Mouse (Mus musculus) gastrocnemius, adult 18-20 months (tissue): ENCODE results near the gene Slc39a7. TPM values are rescaled to one million over a fixed set of nuclear protein-coding genes. Genes with fewer than 3 reads are reported as not detected.
A peak's percentile ranks its signal among the peaks of the same experiment; 100 is the strongest.

Source experiments
- DNase-seq: peaks from one replicate; pipeline ENCODE4 v3.0.0; 2021; ENCODE audit warnings: low spot score
- total RNA-seq, 2 experiments: library from RNA; stranded (reverse); gene quantifications; 2 replicates each; pipeline ENCODE4 v1.2.3; 2021

Gene Slc39a7
- total RNA-seq, 2 experiments from 2014 or later = 41.0 to 50.2 TPM

DNA sequence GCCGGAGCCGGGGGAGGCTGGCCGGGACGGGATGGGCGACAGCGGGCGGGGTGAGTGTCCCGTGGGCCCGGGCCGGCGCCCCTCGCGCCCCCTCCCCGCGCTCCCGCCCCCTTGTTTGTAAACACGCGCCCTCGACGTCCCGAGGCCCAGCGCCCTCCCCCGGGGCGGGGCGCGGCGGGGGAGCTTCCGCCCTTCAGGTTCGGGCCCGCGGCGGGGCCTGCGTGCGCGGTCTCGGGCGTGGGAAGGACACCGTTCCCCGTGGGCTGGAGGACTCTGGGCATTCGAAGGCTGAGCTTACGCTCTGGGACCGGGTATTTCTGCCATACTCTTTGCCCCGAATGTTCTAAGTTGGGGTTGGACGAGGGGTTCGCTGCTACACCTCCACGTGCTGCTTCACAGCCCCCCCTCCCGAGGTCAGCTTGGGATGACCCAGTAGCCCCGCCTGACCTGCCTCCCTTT is 721 bp upstream of the Slc39a7 start:
- DNase-seq = no peak

DNA sequence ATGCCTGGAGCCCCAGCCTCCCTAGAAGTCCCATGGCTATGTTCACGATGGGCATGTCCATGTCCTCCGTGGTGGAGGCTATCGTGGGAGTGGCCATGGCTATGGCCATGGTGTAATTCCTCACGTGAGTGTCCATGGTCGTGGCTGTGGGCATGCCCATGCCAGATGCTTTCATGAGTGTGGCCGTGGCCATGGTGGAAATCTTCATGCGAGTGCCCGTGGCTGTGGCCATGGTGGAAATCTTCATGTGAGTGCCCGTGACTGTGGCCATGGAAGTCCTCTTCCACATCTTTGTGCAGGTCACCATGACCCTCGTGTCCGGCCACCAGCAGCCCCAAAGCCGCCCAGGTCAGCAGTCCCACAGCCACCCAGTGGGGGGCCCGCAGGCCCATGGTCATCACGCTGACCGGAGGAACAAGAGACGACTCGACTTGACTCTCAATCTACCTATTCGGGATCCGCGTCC is 588 bp downstream of the Slc39a7 start:
- DNase-seq = no peak

DNA sequence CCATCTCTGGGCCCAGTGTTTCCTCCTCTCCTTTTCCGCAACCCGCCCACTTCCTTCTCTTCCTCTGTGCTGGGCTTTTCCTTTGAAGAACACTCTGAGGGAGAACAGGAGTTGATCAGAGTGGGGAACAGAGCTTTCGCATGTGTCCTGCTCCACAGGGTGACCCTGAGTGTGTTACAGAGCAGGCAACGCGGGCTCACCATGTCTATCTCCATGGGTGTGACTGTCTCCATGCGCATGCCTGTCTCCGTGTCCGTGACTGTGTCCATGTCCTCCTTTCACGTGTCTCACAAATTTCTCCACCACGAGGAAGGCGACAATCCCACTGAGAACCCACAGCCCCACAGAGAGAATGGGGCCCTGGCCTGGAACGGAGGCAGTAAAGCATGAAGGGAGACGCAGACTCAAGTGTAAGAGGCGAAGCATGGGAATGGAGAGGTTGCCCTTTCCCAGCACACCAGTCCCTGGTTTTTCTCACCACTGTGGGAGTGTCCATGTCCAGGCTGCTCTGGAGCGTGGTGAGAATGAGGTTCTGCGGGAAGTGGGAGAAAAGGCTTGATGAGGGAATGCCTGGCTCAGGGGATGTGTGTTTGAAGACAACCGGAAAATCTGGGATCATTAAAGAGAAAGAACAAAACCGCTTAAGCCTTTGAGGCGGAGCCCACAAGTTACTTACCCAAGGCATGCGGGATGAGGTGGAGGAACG is 1.4 kb downstream of the Slc39a7 start:
- DNase-seq = no peak

DNA sequence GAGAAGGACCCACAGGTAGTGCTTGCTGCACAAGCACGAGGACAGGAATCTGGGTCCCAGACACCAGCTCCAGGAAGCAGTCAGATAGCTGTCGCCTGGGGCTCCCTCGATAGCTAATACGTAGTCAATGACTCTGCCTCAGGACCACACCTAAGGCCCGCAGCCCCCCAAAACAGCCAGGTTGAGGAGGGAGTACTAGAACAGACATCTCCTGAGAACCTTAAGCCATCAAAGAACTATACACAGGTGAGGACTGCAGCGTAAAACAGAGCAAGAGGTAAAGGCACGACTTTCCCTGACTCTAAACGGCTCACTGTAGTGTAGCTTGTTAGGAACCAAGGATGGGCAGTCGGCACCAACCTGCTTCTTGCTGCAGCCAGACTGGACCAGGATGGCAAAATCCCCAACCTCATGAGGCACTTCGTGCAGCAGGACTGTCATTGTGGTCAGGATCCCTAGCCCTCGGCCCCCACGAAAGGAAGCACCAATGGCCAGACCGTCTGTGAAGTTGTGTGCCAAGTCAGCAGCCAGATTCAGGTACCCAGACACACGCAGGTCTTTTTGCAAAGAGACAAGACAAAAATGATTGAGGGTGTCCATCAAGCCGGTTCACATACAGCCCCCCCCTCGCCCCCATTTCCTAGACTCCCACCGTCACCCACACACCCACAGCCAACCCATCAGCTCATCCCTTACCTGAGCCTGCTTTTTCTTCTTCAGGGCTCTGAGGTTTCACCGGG is 2.2 kb downstream of the Slc39a7 start:
- DNase-seq = no peak

DNA sequence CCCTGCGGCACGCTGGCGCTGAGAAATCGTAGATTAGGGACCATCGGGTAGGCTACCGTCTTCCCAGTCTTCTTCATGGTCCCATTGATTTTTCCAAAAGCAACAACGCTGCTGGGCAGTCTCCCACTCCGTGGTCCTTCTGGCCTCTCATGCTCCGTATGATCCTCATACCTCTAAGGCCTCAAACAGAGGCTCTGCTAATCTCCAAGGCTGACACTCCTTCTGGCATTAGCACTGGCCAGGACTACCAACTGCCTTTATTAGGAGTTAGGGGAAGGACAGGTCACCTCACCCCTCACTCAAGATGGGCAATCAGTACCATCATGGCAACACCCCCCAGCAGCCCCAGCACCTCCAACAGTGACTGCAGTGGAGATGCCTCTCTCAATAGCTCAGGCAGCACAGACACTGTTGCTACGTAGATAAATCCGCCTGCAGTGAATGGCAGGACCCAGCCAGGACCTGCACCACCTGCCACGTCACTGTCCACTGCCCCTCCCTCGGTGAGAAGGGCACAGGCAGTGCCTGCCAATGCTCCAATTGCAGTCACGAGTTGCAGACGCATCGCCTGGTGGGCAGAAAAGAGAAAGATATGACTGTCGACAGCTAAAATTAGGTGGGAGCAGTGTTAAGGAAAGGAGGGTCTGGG is 2.9 kb downstream of the Slc39a7 start:
- no peak for DNase-seq

DNA sequence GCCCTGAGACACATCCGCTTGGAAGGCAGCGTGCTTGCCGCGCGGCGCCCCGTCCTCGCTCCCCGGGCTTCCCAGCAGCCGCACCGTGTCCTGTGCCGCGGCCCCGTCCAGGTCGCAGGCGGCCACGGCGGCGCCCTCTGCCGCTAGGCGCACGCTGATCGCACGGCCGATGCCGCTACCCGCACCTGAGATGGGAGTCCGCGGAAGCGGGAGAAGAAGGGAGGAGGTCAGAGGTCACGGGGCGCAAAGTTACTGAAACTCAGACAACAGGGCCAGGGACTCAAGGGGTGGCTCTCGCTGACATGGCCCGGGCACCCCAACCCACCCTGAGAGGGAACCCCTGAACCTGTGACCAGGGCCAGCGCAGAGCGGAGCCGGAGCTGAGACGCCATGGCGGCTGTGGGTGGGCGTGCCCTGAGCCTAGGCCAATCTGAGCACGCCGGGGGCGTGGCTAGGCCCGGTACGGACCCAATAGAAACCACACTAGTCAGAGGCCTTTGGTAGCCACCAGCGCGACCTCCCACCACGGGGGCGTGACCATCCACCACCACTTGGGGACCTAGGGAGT is 3.7 kb downstream of the Slc39a7 start, which contains the start of gene H2-Ke6:
Gene H2-Ke6 (minus strand): TSS at position 405 of the 568 bp plus-strand sequence.
- DNase-seq = peak; percentile 93

DNA sequence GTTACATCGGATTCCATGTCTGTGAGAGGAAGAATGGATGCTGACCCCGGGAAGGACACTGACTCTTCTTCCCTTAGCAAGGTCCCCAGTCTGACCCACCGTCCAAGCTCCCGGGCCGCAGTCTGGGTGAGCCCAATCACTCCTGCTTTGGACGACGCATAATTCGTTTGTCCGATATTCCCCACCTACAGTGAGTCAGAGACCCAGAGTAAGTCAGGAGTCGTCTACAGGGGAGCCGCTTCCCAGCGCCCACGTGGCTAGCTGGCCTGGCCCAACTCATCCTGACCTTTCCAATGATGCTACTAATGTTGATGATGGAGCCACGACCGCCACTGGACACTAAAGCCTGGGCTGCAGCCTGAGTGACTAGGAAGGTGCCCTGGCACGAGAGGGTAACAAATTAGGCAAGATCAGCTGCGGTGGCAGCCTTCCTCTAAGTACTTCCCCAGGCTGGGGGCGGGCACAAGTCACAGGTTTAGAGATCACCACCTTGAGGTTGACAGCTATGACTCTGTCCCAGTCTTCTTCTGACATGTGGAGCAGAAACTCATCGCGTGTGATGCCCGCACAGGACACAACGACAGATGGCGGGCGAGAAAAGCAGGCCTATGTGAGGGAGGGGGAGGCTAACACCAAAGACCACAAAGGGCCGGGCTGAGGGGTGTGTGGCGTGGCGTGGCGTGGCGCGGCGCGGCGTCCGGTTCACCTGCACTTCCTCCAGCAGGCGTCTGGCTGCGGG is 4.4 kb downstream of the Slc39a7 start:
- DNase-seq = no peak

DNA sequence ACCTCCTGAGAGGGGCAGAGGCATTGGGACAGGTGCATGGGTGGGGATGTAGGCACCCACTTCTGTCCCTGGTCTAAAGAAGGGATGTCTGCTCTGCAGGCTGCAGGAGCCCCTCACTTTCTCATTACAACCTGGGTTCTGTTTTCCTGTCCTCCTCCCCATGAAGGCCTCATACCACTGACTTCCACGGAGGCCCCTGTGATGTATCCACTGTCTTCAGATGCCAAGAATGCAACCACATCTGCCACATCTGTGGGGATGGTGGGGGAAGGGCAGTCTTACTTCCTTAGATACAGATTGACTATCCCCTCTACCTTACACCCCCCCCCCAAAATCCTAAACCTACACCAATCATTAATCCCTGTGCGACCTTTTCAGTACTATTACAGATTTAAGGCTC is 5.3 kb downstream of the Slc39a7 start:
- DNase-seq = no peak

DNA sequence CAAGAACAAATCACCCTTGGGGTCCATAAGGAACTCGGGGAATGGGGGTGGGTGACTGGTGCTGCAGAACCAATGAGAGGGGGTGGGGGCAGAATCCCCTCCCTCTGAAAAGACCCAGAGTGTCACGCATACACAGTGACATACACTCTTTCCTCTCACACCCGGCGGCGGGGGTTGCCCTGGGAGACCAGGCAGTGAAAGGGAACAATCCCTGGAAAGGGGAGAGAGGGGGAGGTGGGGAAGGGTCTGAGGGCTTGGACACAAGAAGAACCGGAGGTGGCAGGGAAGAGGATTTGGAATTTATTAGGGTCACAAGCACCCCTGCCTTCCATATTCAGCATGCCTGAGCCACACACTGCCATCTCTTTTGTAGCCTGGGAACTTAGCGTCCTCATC is 5.7 kb downstream of the Slc39a7 start:
- DNase-seq = no peak

DNA sequence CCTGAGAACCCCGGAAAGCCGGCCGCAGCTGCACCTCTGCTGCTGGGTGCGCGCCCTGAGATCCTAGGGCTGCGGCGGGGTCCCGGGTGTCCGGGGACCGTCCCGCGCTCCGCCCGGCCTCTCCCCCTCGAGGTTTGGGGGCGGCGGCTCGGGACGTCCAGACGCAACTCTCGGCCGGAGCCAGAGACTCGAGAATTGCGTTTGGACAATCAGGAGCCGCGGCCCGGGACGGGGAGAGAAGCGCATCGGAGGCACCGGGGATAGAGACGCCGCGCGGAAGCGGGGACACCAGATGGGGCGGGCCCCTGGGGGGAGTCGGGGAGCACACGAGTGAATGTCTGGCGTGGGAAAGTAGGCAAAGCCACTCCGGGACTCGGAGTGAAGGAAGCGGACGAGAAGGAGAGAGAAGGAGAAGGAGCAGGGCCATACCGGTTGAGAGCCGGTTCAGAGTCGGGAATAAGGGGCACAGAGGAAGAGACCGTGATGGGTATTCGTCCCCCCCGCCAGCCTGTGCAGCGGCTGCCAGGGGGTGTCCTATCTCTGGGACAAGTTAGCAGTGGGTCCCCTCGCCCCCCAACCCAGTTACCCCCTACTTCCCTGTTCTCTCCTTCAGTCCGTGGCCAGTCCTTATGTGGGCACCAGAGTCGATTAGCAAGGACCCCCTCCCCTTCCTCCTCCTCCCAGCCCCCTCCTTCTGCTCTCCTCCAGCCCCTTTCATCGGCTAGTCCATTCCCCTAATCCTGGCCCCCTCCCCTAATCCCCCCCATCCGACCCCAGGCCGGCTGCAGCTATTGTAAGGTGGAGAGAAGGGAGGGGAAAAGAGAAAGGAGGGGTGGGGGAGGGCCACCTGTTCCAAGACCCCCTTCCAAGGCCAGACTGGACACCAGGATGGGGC is 6.4 kb downstream of the Slc39a7 start:
- DNase-seq = no peak

DNA sequence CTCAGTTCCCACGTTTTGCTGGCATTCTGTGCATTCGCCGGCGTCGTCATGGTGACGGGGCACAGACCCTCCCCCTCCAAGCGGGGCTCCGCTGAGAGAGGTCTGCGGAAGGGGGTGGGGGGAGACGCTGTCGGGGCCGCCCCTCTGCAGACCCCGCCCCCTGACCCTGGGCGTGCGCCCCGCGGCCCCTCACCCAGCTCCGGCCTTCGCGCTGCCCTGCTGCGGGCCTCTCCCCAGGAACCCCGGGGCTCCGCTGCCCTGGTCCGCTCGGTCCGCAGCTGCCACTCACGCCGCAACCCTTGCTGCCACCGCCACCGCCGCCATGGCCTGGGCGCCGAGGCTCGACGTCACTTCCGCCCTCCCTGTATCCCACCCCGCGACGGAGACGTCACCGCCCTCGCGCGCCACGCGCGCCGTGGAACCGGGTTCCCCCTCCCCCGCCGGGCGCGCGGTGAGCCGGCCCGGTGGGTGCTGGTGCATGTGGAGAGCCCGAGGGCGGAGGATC is 7.1 kb downstream of the Slc39a7 start, which contains the start of gene Ring1:
Gene Ring1 (minus strand): TSS at position 364 of the 505 bp plus-strand sequence.
- DNase-seq = peak; percentile 87

DNA sequence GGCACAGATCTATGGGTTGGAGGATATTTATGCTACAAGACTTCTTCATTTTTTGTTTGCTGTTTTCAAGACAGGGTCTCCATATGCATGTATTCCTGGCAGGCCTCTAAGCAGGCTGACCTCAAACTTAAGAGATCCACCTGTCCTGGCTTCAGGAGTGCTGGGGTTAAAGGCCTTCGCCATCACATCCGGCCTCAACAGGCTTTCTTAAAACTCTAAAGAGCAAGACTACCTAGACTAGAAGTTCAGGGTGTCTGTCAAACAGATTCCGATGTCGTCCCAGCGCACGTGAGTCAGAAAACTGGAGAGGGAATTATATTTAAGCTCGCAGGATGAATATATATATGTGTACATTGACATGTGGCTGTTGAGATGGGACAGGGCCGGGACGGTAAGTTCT is 7.8 kb downstream of the Slc39a7 start:
- no peak for DNase-seq

DNA sequence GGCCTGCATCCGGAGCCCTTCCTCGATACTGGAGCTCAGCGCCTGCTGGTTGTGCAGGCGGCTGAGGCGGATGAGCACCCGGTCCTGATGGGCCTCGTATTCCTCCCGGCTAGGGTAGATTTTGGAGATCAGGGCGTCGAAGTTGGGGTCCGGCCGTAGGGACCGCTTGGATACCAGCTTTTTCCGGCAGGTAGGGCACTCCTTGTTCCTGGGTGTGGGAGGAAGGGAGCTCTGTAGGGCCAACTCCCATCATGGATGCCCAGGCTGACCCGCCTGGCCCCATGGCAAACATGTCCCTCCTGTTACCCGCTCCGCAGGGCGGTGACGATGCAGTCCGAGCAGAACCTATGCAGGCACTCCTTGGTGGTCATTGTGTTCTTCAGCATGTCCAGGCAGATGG is 8.5 kb downstream of the Slc39a7 start:
- DNase-seq = no peak

DNA sequence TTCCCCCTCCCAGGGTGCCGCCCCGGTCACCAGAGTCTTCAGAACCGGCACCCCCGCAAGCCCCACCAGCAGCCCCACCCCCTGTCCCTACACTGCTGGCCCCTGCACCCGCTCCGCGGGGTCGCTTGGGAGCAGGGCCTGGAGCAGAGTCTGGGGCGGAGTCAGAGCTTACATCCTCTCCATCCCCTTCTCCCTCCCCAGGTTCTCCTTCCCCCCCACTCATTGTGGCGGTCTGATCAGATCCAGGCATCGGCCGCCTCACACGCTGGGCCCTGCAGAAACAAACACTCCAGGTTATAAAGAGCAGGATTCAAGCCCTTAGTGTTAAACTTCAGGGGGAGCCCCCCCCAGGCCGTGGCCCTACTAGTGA is 9.1 kb downstream of the Slc39a7 start:
- DNase-seq = no peak

DNA sequence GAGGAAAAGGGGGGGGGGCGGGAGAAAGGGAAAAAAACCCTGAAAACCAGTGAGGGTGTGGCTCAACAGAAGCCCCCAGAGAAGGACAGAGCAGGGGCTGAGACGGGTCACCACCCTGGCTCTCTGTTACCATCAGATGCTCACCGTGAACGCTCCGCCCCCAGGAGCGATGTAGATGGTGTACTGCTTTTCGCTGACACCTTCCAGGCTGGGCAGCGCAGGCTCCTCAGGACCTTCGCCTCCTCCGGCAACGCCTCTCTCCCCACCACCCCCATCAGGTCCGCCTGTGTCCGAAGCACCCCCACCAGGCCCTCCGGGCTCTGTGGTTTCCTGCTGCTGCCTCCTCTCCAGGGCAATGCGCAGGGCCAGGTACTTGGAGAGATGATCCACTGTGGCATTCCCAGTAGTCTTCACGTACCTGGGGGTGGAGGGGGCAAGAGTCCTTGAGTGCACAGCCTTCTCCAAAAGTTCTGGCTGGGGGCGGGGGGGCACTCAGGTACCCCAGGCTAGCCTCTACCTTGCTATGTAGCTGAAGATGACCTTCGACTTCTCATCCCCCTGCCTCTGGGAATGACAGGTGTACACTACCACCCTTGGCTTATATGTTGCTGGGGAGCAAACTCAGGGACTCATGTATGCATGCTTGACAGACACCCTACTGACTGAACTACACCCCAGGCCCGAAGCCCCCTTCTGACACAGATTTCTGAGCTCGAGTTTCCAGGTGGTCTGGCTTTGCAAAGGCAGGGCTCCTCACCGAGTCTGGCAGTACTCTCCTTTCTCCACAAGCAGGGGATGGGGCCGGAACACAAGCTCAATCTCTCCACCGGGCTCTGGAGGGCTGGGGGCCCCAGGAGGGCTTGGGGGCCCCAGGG is 9.7 kb downstream of the Slc39a7 start:
- no peak for DNase-seq

DNA sequence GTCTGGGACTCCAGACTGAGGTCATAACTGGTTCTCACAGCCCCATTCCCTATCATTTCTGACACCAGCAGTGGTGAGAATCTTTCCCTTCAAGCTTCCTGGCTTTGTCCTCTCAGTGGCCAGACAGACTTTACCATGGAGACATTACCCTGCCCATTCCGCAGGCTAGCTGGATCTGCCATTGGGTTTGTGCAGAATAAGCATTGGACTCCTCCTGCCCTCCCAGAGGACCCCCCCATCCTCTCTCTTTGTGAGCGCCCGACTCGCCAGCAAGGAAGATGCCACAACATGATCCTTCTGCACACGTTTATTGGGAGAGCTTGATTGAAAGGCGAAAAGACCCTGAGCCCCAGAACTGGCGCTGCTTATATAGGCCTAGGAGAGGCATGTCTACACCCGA is 18.0 kb downstream of the Slc39a7 start:
- no peak for DNase-seq

DNA sequence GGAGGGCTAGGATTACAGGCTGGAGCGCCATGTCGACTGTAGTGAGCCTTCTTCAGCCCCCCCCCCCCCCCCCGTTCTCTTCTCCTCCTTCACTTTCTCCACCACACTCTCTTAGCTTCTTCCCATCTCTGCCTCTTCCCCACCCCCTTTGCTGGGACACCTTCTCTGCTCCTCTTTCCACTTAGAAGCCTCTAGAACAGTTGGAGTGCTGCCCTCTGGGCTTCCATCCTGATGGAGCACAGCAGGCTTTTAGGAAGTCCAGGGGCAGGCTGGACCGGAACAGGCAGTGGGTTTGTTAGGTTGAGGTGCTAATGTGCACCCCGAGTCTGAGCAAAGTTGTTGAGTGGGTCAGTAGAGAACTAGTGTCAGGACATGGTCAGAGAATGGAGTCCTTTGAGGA is 21.3 kb downstream of the Slc39a7 start:
- no peak for DNase-seq

DNA sequence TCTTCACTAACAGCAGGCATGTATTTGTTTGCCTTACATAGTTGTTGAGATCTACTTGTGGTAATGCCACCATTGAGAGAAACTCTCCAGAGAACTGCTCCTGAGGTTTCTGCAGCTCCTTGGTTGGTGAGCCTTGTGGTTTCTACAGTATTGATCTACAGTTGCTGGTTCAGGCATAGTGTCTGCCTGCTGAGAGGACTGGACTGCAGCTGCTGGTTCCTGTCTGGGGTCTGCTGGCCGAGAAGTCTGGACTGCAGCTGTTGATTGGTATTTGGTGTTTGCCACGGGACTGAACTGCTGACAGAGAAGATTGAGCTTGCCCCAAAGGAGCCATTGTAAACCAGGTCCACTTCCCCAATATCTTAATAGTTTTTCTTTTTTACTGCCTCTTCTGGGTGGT is 24.9 kb downstream of the Slc39a7 start:
- DNase-seq = no peak

DNA sequence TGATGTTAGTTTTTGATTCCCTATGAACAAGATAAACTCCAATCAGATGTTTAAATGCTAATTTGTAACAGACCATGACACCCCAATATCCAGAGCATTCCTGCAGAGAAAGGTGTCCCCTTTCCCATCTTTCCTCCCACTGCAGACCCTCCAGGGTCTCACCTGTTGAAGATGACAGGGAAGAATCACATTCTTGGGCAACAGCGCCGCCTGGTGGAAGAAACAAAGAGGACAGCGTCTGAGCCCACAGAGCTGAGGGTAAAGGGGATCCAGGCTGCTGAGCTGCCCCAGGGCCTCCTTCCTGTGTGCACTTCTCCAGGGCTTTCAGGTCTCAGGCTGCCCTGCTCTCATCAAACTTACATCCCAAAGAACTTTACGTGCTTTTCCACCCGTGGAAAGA is 28.1 kb downstream of the Slc39a7 start:
- DNase-seq = no peak
